Mouse (Mus musculus): Measurements from ENCODE around the gene Kcnma1. TPM values are rescaled to one million over a fixed set of nuclear protein-coding genes. Genes with fewer than 3 reads are reported as not detected.

Kcnma1 gene
- 2.1 and 2.6 TPM in 2 replicates for polyA plus RNA-seq (2015; fragmentation: Nextera tagmentation; extraction: Ambion mirVana)

DNA sequence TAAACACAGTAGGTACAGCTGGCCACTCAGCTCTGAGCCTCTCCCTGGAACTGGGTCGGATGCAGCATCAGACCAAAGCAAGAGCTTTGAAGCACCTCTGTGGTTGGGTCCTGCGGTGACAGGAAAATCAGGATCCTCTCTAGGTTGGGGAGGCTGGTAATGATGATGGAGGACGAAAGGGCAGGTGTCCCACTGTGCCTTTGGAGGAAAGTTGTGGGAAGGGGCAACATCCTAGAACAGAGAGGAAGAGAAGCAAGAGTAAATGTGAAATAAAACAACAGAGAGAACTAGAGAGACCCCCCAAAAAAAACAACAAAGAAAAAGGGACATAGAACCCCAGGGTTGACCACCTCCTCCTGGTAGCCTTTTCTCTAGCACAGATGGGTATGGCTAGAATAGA, at the start of gene Kcnma1:
TSS of gene Kcnma1 (minus strand) at position 101 of the 400 bp plus-strand sequence.
- Histone ChIP-seq H3K4me1 (replicated peaks; ENCODE audit: insufficient read depth, low read length) (no peaks in the 10 kb centered on the region), H3K9ac (ENCODE audit: low read depth, low read length) (no peak within 1 kb of the TSS), H3K27me3 (ENCODE audit: insufficient read depth, low read length) (no peaks in the 10 kb centered on the region), H3K4me3 (replicated peaks; ENCODE audit: low read depth, low read length) (no peak within 1 kb of the TSS), H3K9me3 (replicated peaks; ENCODE audit: low read length) (no peaks in the 10 kb centered on the region), H3K27ac (no peak within 1 kb of the TSS), H3K36me3 (ENCODE audit: insufficient read depth, low read length) (no peaks in the 10 kb centered on the region), H3K4me2 (ENCODE audit: low read length) (no peak within 1 kb of the TSS)
- TF ChIP-seq CTCF (IDR thresholded peaks at IDR 0.05; ENCODE audit: low read depth) = no peak
- 69% methylated on average over 3 of the region's 3 CpGs for WGBS
- DNase-seq (ENCODE audit: low spot score) = no peak
- no peak for ATAC-seq (replicated peaks; ENCODE audit: low FRiP score, low read depth)

DNA sequence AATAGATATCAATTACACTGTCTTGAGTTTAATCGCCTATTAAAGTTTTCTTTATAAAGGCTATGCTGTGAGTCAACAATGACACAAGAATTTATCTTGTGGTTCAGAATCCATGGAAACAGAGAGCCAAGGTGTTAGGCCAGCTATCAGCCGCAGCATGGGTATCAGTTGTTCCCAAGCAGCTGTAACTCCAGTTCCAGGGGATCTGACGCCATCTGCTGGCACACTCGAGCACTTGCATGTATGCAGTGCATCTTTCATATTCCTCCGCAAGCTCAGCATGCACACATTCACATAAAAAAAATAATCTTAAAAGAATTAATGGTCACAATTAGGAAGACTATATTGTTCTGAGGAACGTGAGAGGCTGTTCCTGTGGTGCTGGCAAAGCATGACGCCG, 45.5 kb upstream of the Kcnma1 start:
- Histone ChIP-seq H3K9ac (ENCODE audit: low read depth, low read length) (no peak overlapping the region), H3K9me3 (replicated peaks; ENCODE audit: low read length) (no peaks in the 10 kb centered on the region), H3K4me2 (ENCODE audit: low read length) (no peak overlapping the region), H3K36me3 (ENCODE audit: insufficient read depth, low read length) (no peaks in the 10 kb centered on the region), H3K27ac (no peak overlapping the region), H3K4me3 (replicated peaks; ENCODE audit: low read depth, low read length) (no peak overlapping the region), H3K27me3 (ENCODE audit: insufficient read depth, low read length) (no peaks in the 10 kb centered on the region), H3K4me1 (replicated peaks; ENCODE audit: insufficient read depth, low read length) (no peaks in the 10 kb centered on the region)
- peak; percentile 73 for TF ChIP-seq CTCF (IDR thresholded peaks at IDR 0.05; ENCODE audit: low read depth)
- WGBS = 41% methylated on average over 8 of the region's 8 CpGs
- no peak for ATAC-seq (replicated peaks; ENCODE audit: low FRiP score, low read depth)
- peak; percentile 41 for DNase-seq (ENCODE audit: low spot score)

DNA sequence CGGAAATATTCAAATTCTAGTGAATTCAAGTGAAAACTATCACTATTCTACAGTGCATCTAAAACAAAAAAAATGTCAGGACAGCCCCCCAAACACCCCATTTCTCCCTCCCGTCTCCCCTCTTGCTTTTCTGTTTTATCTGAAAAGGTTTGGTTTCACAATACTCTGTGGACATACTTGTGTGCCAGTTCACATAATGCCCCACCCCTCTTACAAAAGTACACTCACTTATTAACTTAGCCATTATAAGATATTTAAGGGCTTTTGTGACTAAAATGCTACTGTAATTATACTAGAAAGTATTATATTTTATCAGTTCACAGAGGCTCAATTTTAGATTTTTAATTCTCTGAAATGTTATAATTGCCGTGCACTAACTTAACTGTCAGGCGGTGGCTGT, 45.0 kb upstream of the Kcnma1 start:
- H3K36me3 ChIP-seq (ENCODE audit: insufficient read depth, low read length) = no peaks in the 10 kb centered on the region
- H3K4me1 ChIP-seq (replicated peaks; ENCODE audit: insufficient read depth, low read length) = no peaks in the 10 kb centered on the region
- no peak overlapping the region for H3K27ac ChIP-seq
- no peak overlapping the region for H3K9ac ChIP-seq (ENCODE audit: low read depth, low read length)
- no peaks in the 10 kb centered on the region for H3K27me3 ChIP-seq (ENCODE audit: insufficient read depth, low read length)
- H3K4me2 ChIP-seq (ENCODE audit: low read length) = no peak overlapping the region
- H3K9me3 ChIP-seq (replicated peaks; ENCODE audit: low read length) = no peaks in the 10 kb centered on the region
- ATAC-seq (replicated peaks; ENCODE audit: low FRiP score, low read depth) (no peak), DNase-seq (ENCODE audit: low spot score) (no peak)
- H3K4me3 ChIP-seq (replicated peaks; ENCODE audit: low read depth, low read length) = no peak overlapping the region
- TF ChIP-seq CTCF (IDR thresholded peaks at IDR 0.05; ENCODE audit: low read depth) = no peak
- WGBS = 86% methylated on average over 4 of the region's 4 CpGs

DNA sequence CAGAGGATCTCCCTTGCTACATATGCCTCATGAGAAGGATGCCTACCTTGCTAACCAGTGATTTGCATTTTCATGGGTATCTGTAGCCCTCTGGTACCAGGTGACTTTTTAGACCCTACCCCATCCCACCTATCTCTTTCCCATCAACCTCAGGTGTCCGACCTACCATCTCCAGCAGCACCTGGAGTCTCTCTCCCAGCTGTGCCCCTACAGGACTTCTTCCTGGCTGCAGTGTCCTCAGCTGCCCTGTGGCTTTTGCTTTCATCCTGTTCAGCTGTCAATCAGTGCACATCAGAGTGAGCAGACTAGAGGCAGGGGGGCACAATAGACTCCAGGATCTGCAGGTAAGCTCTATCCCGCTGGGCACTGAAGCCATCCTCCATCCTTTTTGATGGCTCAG, 37.5 kb upstream of the Kcnma1 start:
- Histone ChIP-seq H3K4me2 (ENCODE audit: low read length) (no peak overlapping the region), H3K9ac (ENCODE audit: low read depth, low read length) (no peak overlapping the region), H3K27me3 (ENCODE audit: insufficient read depth, low read length) (no peaks in the 10 kb centered on the region), H3K9me3 (replicated peaks; ENCODE audit: low read length) (no peaks in the 10 kb centered on the region), H3K36me3 (ENCODE audit: insufficient read depth, low read length) (no peaks in the 10 kb centered on the region), H3K27ac (no peak overlapping the region), H3K4me1 (replicated peaks; ENCODE audit: insufficient read depth, low read length) (no peaks in the 10 kb centered on the region), H3K4me3 (replicated peaks; ENCODE audit: low read depth, low read length) (no peak overlapping the region)
- no peak for TF ChIP-seq CTCF (IDR thresholded peaks at IDR 0.05; ENCODE audit: low read depth)
- WGBS = 70% methylated on average over 2 of the region's 2 CpGs
- ATAC-seq (replicated peaks; ENCODE audit: low FRiP score, low read depth) (no peak), DNase-seq (ENCODE audit: low spot score) (no peak)

DNA sequence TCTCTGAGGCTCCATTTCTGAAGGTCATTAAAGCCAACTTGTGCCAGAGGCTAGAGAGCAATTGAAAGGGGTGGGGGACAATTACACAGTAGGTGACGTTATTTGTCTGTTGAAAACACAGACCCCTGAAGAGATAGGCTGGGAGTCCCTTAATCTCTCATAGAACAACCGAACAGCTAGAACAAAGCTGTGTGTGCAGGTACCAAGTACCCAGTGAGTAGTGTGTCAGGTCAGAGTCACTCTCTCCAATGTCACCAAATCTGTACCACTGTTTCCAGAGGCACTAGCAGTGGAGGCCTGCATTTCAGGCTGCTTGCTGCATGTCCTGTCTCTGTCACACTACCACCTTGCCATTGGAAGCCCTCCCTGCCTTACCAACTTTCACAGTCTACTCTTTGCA, 22.3 kb upstream of the Kcnma1 start:
- Histone ChIP-seq H3K27me3 (ENCODE audit: insufficient read depth, low read length) (no peaks in the 10 kb centered on the region), H3K4me1 (replicated peaks; ENCODE audit: insufficient read depth, low read length) (no peaks in the 10 kb centered on the region), H3K4me2 (ENCODE audit: low read length) (no peak overlapping the region), H3K9ac (ENCODE audit: low read depth, low read length) (no peak overlapping the region), H3K36me3 (ENCODE audit: insufficient read depth, low read length) (no peaks in the 10 kb centered on the region), H3K27ac (no peak overlapping the region), H3K4me3 (replicated peaks; ENCODE audit: low read depth, low read length) (no peak overlapping the region), H3K9me3 (replicated peaks; ENCODE audit: low read length) (no peaks in the 10 kb centered on the region)
- no peak for TF ChIP-seq CTCF (IDR thresholded peaks at IDR 0.05; ENCODE audit: low read depth)
- ATAC-seq (replicated peaks; ENCODE audit: low FRiP score, low read depth) (no peak), DNase-seq (ENCODE audit: low spot score) (no peak)
- WGBS = 76% methylated on average over 2 of the region's 2 CpGs

DNA sequence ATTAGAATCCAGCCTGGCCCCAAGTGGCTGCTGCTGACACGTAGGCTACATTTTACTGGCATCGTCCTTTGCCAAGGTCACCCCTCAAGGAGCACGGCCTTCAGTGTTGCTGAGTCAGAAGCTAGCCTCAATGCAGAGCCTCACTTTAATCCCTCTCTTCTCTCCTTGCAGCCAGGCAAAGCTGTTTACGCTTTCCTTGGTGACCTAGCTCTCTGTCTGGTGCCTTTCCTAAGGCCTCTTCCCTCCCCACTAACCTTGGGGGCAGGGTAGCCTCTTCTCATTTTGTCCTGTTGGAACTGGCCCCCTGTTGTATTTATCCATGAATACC, 21.9 kb upstream of the Kcnma1 start:
- no peak overlapping the region for H3K4me3 ChIP-seq (replicated peaks; ENCODE audit: low read depth, low read length)
- WGBS = 60% methylated on average over 4 of the region's 4 CpGs
- H3K9ac ChIP-seq (ENCODE audit: low read depth, low read length) = no peak overlapping the region
- DNase-seq (ENCODE audit: low spot score) (no peak), ATAC-seq (replicated peaks; ENCODE audit: low FRiP score, low read depth) (no peak)
- H3K9me3 ChIP-seq (replicated peaks; ENCODE audit: low read length) = no peaks in the 10 kb centered on the region
- H3K27me3 ChIP-seq (ENCODE audit: insufficient read depth, low read length) = no peaks in the 10 kb centered on the region
- H3K27ac ChIP-seq = no peak overlapping the region
- no peak overlapping the region for H3K4me2 ChIP-seq (ENCODE audit: low read length)
- H3K4me1 ChIP-seq (replicated peaks; ENCODE audit: insufficient read depth, low read length) = no peaks in the 10 kb centered on the region
- H3K36me3 ChIP-seq (ENCODE audit: insufficient read depth, low read length) = no peaks in the 10 kb centered on the region
- no peak for TF ChIP-seq CTCF (IDR thresholded peaks at IDR 0.05; ENCODE audit: low read depth)

DNA sequence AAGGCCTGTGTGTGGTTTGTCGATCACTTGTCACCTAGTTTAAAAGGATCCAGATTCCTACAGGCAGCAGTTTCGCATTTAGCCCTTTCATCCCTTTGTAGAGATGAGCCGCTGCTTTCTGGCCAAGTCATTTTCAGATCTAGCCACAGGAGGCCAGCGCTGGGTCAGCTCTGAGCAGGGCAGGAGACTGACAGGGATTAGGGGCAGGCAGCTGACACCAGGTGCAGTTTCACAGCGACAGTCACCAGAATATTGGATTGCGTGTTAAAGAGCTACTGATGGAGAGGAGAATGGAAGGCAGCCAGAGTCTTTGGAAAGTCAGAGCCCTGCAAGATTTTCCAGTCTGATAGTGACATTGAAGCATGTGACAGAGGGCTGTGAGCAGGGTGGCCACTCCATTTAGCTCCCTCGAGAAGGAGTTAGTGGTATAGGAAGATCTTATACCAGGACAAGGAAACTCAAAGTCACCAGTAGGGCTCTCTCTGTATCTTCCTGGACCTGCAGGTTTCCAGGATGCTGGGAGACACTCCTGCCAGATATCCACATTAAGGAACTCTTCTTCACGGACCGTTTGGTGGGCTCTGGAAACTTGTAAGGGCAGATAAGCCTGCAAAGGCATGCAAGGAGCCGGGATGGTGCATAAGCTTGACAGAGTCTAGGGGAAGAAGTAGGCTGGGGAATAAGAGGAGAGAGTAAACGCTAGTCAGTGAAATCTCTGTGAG, 21.4 kb upstream of the Kcnma1 start:
- Histone ChIP-seq H3K4me1 (replicated peaks; ENCODE audit: insufficient read depth, low read length) (no peaks in the 10 kb centered on the region), H3K4me2 (ENCODE audit: low read length) (no peak overlapping the region), H3K9ac (ENCODE audit: low read depth, low read length) (no peak overlapping the region), H3K9me3 (replicated peaks; ENCODE audit: low read length) (no peaks in the 10 kb centered on the region), H3K36me3 (ENCODE audit: insufficient read depth, low read length) (no peaks in the 10 kb centered on the region), H3K27ac (no peak overlapping the region), H3K4me3 (replicated peaks; ENCODE audit: low read depth, low read length) (no peak overlapping the region), H3K27me3 (ENCODE audit: insufficient read depth, low read length) (no peaks in the 10 kb centered on the region)
- no peak for TF ChIP-seq CTCF (IDR thresholded peaks at IDR 0.05; ENCODE audit: low read depth)
- DNase-seq (ENCODE audit: low spot score) (no peak), ATAC-seq (replicated peaks; ENCODE audit: low FRiP score, low read depth) (no peak)
- WGBS = 30% methylated on average over 11 of the region's 11 CpGs
